Mouse (Mus musculus): ENCODE measurements around the gene Lsm4. TPM values are rescaled to one million over a fixed set of nuclear protein-coding genes. Genes with fewer than 3 reads are reported as not detected.

Gene Lsm4
- polyA plus RNA-seq, 1 experiment from 2014 or later = 326 TPM

DNA sequence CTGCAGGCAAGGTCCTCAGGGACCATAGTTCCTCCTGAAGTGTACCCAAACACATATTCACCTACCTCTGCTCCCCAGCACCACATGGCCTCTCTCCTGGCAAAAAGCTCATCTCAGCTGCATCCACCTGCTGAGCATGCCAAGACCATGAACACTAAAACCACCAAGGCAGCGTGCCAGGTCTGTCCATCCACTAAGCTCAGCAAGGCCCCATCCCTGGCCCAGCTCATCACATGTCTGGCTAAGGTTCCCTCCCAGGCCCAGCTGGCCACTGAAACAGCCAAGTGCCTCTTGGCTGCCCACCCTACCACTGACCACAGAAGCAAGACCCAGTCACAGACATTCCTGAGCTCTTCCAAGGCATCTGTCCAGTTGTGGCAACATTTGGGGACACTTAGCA lies 37.2 kb downstream of the Lsm4 start:
- ATAC-seq (ENCODE audit: low FRiP score) (no peak), DNase-seq (ENCODE audit: low spot score, missing footprints) (no peak)
- Histone ChIP-seq H3K27ac (ENCODE audit: low read depth, low read length) (no peak overlapping the region), H3K36me3 (ENCODE audit: control insufficient read depth, insufficient read depth, low read length) (no peaks in the 10 kb centered on the region), H3K4me1 (ENCODE audit: control insufficient read depth, insufficient read depth, low read length) (no peaks in the 10 kb centered on the region), H3K4me2 (no peak overlapping the region), H3K9me3 (ENCODE audit: control insufficient read depth, low read length) (no peaks in the 10 kb centered on the region), H3K27me3 (ENCODE audit: control insufficient read depth, insufficient read depth, low read length) (no peaks in the 10 kb centered on the region), H3K9ac (ENCODE audit: low read length) (no peak overlapping the region), H3K4me3 (ENCODE audit: low read depth, low read length) (no peak overlapping the region)
- WGBS = 95% methylated on average over 1 of the region's 1 CpGs

DNA sequence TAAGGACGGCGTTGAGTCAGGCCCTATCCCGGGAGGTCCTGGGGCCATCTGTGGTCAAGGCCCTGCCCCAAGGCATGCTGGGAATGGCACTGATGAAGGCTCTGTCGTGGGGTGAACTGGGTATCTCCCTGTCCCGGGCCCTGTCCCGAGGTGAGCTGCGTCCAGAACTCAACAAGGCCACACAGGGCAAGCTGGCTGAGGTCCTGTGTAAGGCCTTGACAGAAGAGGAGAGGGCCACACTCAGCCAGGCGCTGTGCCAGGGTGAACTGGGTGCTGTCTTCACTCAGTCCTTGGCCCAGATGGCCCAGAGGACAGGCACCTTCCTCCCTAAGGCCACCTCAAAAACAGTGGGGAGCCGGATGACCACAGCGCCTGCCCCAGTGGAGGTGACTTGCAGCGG lies 38.0 kb downstream of the Lsm4 start:
- no peaks in the 10 kb centered on the region for H3K27me3 ChIP-seq (ENCODE audit: control insufficient read depth, insufficient read depth, low read length)
- 90% methylated on average over 11 of the region's 11 CpGs for WGBS
- DNase-seq (ENCODE audit: low spot score, missing footprints) = no peak
- H3K4me1 ChIP-seq (ENCODE audit: control insufficient read depth, insufficient read depth, low read length) = no peaks in the 10 kb centered on the region
- no peak overlapping the region for H3K27ac ChIP-seq (ENCODE audit: low read depth, low read length)
- no peak overlapping the region for H3K4me3 ChIP-seq (ENCODE audit: low read depth, low read length)
- H3K4me2 ChIP-seq = no peak overlapping the region
- H3K9me3 ChIP-seq (ENCODE audit: control insufficient read depth, low read length) = no peaks in the 10 kb centered on the region
- no peaks in the 10 kb centered on the region for H3K36me3 ChIP-seq (ENCODE audit: control insufficient read depth, insufficient read depth, low read length)
- no peak overlapping the region for H3K9ac ChIP-seq (ENCODE audit: low read length)
- ATAC-seq (ENCODE audit: low FRiP score) = no peak; the same call in 1 of the 2 replicates

GRCm38 (mm10) chr8:70713991-70714390 lies 40.9 kb downstream of the Lsm4 start:
- 78% methylated on average over 7 of the region's 7 CpGs for WGBS
- H3K27ac ChIP-seq (ENCODE audit: low read depth, low read length) = no peak overlapping the region

GRCm38 (mm10) chr8:70715086-70715485 lies 42.0 kb downstream of the Lsm4 start:
- H3K4me1 ChIP-seq (ENCODE audit: control insufficient read depth, insufficient read depth, low read length) = no peaks in the 10 kb centered on the region
- H3K36me3 ChIP-seq (ENCODE audit: control insufficient read depth, insufficient read depth, low read length) = no peaks in the 10 kb centered on the region
- H3K27me3 ChIP-seq (ENCODE audit: control insufficient read depth, insufficient read depth, low read length) = no peaks in the 10 kb centered on the region
- DNase-seq (ENCODE audit: low spot score, missing footprints) (no peak), ATAC-seq (ENCODE audit: low FRiP score) (no peak)
- no peak overlapping the region for H3K9ac ChIP-seq (ENCODE audit: low read length)
- H3K4me3 ChIP-seq (ENCODE audit: low read depth, low read length) = no peak overlapping the region
- H3K27ac ChIP-seq (ENCODE audit: low read depth, low read length) = no peak overlapping the region
- H3K9me3 ChIP-seq (ENCODE audit: control insufficient read depth, low read length) = no peaks in the 10 kb centered on the region
- no peak overlapping the region for H3K4me2 ChIP-seq
- 79% methylated on average over 2 of the region's 2 CpGs for WGBS

More at GRCm38 (mm10) chr8:70713991-70714390, 40.9 kb downstream of the Lsm4 start:
- H3K4me1 ChIP-seq (ENCODE audit: control insufficient read depth, insufficient read depth, low read length) = no peaks in the 10 kb centered on the region
- H3K9me3 ChIP-seq (ENCODE audit: control insufficient read depth, low read length) = no peaks in the 10 kb centered on the region
- H3K36me3 ChIP-seq (ENCODE audit: control insufficient read depth, insufficient read depth, low read length) = no peaks in the 10 kb centered on the region
- H3K4me3 ChIP-seq (ENCODE audit: low read depth, low read length) = no peak overlapping the region
- no peak overlapping the region for H3K4me2 ChIP-seq
- H3K27me3 ChIP-seq (ENCODE audit: control insufficient read depth, insufficient read depth, low read length) = no peaks in the 10 kb centered on the region
- DNase-seq (ENCODE audit: low spot score, missing footprints) (no peak), ATAC-seq (ENCODE audit: low FRiP score) (no peak)
- H3K9ac ChIP-seq (ENCODE audit: low read length) = no peak overlapping the region

- H3K9ac ChIP-seq (ENCODE audit: low read length) = no peak overlapping the region
- no peaks in the 10 kb centered on the region for H3K9me3 ChIP-seq (ENCODE audit: control insufficient read depth, low read length)
- no peak overlapping the region for H3K27ac ChIP-seq (ENCODE audit: low read depth, low read length)
- H3K4me2 ChIP-seq = no peak overlapping the region
- H3K4me3 ChIP-seq (ENCODE audit: low read depth, low read length) = no peak overlapping the region
- H3K36me3 ChIP-seq (ENCODE audit: control insufficient read depth, insufficient read depth, low read length) = no peaks in the 10 kb centered on the region
- no peak for DNase-seq (ENCODE audit: low spot score, missing footprints)
- no peaks in the 10 kb centered on the region for H3K27me3 ChIP-seq (ENCODE audit: control insufficient read depth, insufficient read depth, low read length)
- 85% methylated on average over 40 of the region's 40 CpGs for WGBS
- H3K4me1 ChIP-seq (ENCODE audit: control insufficient read depth, insufficient read depth, low read length) = no peaks in the 10 kb centered on the region
- no peak for ATAC-seq (ENCODE audit: low FRiP score)
Observed at GRCm38 (mm10) chr8:70716521-70717400, 43.7 kb downstream of the Lsm4 start.

- Histone ChIP-seq H3K4me1 (ENCODE audit: control insufficient read depth, insufficient read depth, low read length) (no peaks in the 10 kb centered on the region), H3K27me3 (ENCODE audit: control insufficient read depth, insufficient read depth, low read length) (no peaks in the 10 kb centered on the region), H3K9me3 (ENCODE audit: control insufficient read depth, low read length) (no peaks in the 10 kb centered on the region), H3K4me3 (ENCODE audit: low read depth, low read length) (no peak within 1 kb of the TSS), H3K4me2 (no peak within 1 kb of the TSS), H3K36me3 (ENCODE audit: control insufficient read depth, insufficient read depth, low read length) (no peaks in the 10 kb centered on the region), H3K9ac (ENCODE audit: low read length) (no peak within 1 kb of the TSS), H3K27ac (ENCODE audit: low read depth, low read length) (no peak within 1 kb of the TSS)
- under 1% methylated on average over 19 of the region's 19 CpGs for WGBS
- ATAC-seq (ENCODE audit: low FRiP score) = peak; percentile 51; the same call in 1 of the 2 replicates
- peak; percentile 94 for DNase-seq (ENCODE audit: low spot score, missing footprints)
Observed at GRCm38 (mm10) chr8:70718297-70718696, 45.2 kb downstream of the Lsm4 start, which contains the start of gene Gm3336. TSS of gene Gm3336 (plus strand) at chr8:70718543.

- no peak overlapping the region for H3K9ac ChIP-seq (ENCODE audit: low read length)
- no peak for ATAC-seq (ENCODE audit: low FRiP score)
- no peaks in the 10 kb centered on the region for H3K36me3 ChIP-seq (ENCODE audit: control insufficient read depth, insufficient read depth, low read length)
- no peaks in the 10 kb centered on the region for H3K9me3 ChIP-seq (ENCODE audit: control insufficient read depth, low read length)
- H3K27ac ChIP-seq (ENCODE audit: low read depth, low read length) = no peak overlapping the region
- no peak overlapping the region for H3K4me3 ChIP-seq (ENCODE audit: low read depth, low read length)
- 73% methylated on average over 9 of the region's 9 CpGs for WGBS
- H3K4me2 ChIP-seq = no peak overlapping the region
- no peaks in the 10 kb centered on the region for H3K27me3 ChIP-seq (ENCODE audit: control insufficient read depth, insufficient read depth, low read length)
- no peak for DNase-seq (ENCODE audit: low spot score, missing footprints)
- H3K4me1 ChIP-seq (ENCODE audit: control insufficient read depth, insufficient read depth, low read length) = no peaks in the 10 kb centered on the region
Observed at GRCm38 (mm10) chr8:70719796-70720270, 46.8 kb downstream of the Lsm4 start.

DNA sequence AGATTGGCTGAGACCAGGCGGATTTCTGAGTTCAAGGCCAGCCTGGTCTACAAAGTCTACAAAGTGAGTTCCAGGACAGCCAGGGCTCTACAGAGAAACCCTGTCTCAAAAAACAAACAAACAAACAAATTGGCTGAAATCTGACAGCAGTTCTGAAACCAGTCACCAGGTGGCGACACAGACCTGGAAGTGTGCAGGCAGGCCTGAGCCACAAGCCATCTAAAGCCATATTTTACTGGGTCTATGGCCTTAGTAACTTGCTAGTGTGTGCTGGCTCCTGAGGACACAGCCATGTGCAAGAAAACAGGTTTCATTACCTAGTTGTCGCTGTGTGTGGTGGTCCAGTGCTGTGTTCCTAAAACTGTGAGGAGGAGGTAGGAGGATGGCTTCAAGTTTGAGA lies 47.7 kb downstream of the Lsm4 start:
- Histone ChIP-seq H3K4me2 (no peak overlapping the region), H3K9ac (ENCODE audit: low read length) (no peak overlapping the region), H3K36me3 (ENCODE audit: control insufficient read depth, insufficient read depth, low read length) (no peaks in the 10 kb centered on the region), H3K4me3 (ENCODE audit: low read depth, low read length) (no peak overlapping the region), H3K27me3 (ENCODE audit: control insufficient read depth, insufficient read depth, low read length) (no peaks in the 10 kb centered on the region), H3K27ac (ENCODE audit: low read depth, low read length) (no peak overlapping the region), H3K9me3 (ENCODE audit: control insufficient read depth, low read length) (no peaks in the 10 kb centered on the region), H3K4me1 (ENCODE audit: control insufficient read depth, insufficient read depth, low read length) (no peaks in the 10 kb centered on the region)
- 2% methylated on average over 3 of the region's 3 CpGs for WGBS
- peak; percentile 98 for DNase-seq (ENCODE audit: low spot score, missing footprints)
- peak; percentile 51; the same call in 1 of the 2 replicates for ATAC-seq (ENCODE audit: low FRiP score)

DNA sequence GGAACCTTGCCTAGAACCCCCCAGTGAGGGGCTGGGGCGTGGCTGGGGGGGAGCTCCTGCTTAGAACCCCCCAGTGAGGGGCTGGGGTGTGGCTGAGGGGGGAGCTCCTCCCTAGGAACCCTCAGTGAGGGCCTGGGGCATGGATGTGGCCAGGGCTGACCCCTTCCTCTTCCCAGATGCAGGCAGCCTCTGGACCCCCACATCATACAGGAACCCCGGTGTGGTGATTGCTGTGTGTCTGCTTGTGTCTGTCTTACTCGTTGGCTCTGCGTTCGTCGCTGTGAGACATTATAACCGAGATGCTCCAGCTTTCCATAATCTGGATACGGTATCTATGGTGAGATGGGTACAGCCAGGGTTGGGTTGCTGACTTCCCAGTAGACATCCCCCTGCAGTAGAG lies 48.6 kb downstream of the Lsm4 start:
- ATAC-seq (ENCODE audit: low FRiP score) = no peak
- H3K4me3 ChIP-seq (ENCODE audit: low read depth, low read length) = no peak overlapping the region
- DNase-seq (ENCODE audit: low spot score, missing footprints) = no peak
- no peak overlapping the region for H3K4me2 ChIP-seq
- no peaks in the 10 kb centered on the region for H3K4me1 ChIP-seq (ENCODE audit: control insufficient read depth, insufficient read depth, low read length)
- H3K27me3 ChIP-seq (ENCODE audit: control insufficient read depth, insufficient read depth, low read length) = no peaks in the 10 kb centered on the region
- no peak overlapping the region for H3K9ac ChIP-seq (ENCODE audit: low read length)
- no peaks in the 10 kb centered on the region for H3K9me3 ChIP-seq (ENCODE audit: control insufficient read depth, low read length)
- no peaks in the 10 kb centered on the region for H3K36me3 ChIP-seq (ENCODE audit: control insufficient read depth, insufficient read depth, low read length)
- 83% methylated on average over 8 of the region's 8 CpGs for WGBS
- no peak overlapping the region for H3K27ac ChIP-seq (ENCODE audit: low read depth, low read length)

Measured in midbrain, embryonic 11.5 days (tissue).